Mouse (Mus musculus): ENCODE measurements around the gene Gp1ba. TPM values are rescaled to one million over a fixed set of nuclear protein-coding genes. Genes with fewer than 3 reads are reported as not detected.

Gene Gp1ba
- total RNA-seq (2021), result not detected

DNA sequence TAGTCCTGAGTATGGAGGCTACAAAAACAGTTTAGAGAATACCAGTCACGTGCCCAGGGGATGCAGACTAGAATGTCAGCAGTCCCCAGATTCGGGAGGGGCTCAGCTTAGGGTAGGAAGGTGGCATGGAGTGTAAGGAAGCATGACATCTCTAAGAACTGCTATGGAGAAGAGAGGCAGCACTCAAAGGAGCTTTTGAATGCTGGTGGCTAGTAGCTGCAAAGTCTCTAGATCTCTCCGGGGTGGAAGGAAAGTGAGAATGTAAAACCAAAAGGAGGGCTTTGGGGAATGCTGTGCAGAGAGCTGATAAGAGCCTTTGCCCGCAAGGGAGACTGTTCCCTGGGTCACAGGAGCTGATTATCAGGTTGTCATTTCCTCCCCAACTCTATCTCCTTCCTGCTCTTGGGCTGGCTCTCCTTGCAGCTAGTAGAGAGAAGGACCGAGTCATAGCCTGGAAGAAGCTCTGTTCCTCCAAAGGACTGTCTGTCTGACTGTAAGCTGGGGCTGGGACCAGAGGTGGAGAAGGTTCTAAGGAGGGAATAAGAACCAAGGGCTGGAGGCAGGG lies at the start of gene Gp1ba:
Gene Gp1ba (plus strand): TSS at position 409 of the 565 bp plus-strand sequence.
- no peak for DNase-seq

DNA sequence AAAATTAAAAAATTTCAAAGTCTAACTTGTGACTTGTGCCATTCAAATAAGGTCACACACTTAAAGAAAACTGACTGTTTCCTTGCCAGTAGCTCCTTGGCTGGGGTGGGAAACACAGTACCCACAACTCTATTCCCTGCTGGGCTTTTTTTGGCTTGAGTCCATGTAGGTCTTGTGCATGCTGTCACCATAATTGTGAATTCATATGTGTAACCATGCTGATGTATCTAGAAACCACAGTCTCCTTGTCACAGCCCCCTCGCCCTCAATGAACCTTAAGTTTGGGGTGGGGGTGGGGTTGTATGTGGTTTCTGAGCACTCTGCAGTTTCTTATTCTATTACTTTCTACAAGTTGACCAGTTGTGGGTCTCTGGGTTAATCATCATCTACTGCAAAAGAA lies 47.2 kb upstream of the Gp1ba start:
- no peak for DNase-seq

DNA sequence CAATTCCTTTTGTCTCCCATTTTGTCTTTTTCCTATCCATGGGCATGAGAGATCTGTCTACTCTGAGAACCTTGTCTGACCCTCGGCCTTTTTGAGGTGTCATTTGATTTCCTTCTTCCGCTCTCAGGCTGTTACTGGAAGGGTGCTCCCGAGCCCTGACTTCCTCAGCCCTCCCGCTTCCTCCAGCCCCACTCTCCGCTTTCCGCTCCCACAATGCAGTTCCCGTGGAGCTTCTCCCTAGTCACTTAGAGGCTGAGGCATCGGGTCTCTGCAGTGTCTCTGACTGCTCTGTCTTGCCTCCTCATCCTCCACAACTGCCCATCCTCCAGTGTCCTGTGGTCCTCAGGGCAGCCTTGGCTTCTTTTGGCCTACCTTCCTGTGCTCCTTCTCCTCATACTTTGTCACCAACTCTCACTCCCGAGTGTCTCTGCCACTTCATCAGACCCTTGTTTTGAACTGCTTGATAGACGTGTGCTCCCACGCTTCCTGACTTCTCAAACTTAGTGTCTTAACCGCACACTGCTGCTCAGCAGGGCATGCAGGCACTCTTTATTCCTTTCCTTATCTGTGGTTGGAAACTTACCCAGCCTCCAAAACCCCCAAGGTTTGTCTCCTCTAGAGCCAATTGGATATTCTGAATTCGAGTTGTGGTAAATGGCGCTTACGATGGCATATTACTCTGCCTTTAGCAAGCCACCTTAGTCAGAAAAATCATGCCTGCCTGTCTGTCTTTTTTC lies 44.5 kb upstream of the Gp1ba start:
- no peak for DNase-seq

DNA sequence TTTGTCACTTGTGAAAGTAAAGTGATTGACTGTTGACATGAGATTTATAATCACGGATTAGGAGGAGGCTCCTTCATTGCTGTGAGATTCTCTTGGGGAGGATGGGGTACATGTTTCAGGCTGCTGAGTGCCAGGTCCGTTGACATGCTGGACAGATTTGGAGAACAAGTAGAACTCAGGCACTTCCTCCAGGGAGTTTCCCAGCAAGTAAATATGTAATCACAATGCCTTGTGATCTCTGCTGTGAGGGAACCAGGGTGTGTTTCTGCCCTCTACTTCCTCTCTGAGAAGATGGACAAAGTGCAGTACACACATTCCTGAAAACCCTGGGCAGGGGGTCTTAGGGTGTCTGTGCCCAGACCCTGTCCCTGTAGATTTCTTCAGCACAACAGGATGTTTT lies 43.3 kb upstream of the Gp1ba start:
- DNase-seq, result no peak

DNA sequence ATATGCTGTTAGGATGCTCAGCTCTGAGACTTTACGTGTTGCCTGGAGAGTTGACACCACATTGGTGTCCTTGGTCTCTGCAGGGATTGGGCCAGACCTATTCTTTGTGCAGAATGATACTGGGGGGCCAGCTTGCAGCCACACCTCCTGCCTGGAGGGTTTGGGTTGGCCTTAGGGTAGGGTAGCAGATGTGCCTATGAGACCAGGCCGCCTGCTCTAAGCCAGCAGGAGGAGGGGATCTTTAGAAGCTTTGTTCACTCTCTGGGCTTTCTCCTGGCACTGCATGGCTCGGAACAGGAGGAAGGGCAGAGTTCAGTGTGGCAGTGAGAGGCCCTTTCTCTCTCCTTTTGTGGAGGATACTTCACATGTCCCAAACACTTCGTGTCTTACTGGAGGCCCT lies 42.8 kb upstream of the Gp1ba start:
- no peak for DNase-seq

DNA sequence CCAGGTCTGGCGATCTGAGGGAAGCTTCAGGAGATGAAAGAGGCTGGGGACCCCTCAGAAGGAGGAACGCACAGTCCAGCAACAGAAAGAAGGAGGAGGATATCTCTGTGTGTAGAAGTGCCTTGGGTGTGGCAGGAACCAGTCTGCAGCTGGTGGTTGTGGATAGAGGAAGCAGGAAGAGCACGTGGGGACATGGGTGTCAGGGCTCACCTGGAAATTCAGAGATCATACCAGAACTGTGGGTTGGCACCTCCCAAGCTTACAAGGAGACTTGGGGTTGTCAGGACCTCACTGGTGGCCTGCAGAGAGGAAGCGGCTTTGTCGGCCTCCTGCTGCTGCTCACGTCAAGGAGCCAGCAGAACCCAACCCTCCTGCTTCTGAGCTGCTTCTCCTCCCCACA lies 41.6 kb upstream of the Gp1ba start:
- DNase-seq, result no peak

DNA sequence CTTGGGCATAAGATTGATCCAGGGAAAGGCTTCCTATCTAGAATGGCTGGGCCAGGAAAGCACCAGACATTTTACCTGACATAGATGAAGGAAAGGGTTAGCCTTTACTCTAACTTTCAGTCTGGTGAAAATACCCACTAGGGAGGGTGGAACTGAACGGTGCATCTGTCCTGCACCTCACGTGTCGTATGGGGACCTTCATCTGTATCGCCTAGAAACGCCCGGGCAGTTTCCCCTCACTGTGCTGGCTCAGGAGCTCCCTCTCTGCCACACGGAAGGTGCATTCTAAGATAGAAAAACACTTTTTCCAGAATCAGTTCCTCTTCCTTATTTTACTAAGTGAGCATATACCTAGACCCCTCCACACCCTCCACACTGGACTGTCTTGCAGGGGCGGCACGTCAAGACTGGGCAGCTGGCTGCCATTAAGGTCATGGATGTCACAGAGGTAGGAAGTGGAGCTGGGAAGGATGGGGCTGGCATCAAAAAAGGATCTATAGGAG lies 40.4 kb upstream of the Gp1ba start:
- no peak for DNase-seq

DNA sequence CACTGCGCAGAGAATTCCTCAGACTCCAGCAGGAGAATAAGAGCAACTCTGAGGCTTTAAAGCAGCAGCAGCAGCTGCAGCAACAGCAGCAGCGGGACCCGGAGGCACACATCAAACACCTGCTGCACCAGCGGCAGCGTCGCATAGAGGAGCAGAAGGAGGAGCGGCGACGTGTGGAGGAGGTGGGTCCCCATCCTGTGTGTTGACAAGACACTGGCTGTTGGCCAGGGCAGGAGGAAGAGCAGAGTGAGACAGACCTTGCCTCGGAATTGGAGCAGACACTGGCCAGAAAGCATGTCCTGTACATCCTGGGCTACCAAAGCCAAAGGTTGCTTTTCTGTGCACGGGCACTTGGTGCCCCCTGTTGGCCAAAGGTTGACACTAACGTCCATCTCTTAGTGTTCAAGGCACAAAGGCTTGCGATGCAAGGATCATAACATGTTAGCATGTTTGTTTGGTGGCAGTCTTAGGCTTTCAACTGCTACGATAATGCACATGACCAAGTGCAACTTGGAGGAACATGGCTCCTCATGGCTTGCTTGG lies 33.8 kb upstream of the Gp1ba start:
- peak in 1 of 2 experiments; percentile 66 for DNase-seq

DNA sequence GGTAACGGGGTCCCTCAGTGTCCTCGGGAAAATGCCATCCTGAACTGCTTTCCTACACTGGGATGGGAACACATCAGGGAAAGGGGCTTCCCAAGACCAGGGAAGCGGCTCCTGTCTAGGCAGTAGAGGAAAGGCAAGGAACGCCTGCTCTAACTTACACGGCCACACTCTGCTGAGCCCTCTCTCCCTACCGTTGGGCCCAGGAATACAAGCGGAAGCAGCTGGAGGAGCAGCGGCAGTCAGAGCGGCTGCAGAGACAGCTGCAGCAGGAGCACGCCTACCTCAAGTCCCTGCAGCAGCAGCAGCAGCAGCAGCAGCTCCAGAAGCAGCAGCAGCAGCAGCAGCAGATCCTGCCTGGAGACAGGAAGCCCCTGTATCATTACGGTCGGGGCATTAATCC lies 32.2 kb upstream of the Gp1ba start:
- no peak for DNase-seq

DNA sequence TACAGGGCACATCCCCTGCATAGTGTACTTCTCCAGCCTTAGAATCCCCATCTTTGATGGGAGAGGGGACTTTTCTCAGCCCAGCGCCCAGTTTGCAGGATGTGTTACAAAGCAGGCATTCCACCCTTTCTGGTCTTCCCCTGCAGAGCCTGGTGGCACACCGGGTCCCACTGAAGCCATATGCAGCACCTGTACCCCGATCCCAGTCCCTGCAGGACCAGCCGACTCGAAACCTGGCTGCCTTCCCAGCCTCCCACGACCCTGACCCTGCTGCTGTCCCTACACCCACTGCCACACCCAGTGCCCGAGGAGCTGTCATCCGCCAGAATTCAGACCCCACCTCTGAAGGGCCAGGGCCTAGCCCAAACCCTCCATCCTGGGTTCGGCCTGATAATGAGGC lies 31.3 kb upstream of the Gp1ba start:
- no peak for DNase-seq

DNA sequence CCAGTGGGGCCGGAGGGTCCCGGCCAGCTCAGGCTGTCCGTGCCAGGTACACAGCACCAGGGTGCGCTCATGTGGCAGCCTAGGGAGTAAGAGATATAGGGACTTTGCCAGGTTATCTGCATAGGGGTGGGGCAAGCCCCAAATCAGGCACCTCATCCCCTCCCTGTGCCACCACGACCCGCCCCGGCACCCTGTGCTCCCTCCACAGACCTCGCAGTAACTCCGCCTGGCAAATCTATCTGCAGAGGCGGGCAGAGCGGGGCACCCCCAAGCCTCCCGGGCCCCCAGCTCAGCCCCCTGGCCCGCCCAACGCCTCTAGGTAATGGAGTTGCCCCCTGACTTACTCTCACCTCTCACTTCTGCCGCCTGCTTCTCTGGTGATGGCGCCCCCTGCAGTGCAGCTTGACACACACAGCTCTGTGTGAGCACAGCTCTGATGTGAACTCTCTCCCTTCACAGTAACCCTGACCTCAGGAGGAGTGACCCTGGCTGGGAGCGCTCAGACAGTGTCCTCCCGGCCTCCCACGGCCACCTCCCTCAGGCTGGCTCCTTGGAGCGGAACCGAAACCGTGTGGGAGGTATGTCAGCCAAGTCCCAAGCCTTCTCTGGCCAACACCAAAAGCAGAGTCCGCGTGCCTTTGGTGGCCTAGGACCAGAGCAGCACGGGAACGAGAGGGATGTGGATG lies 30.4 kb upstream of the Gp1ba start:
- no peak for DNase-seq

DNA sequence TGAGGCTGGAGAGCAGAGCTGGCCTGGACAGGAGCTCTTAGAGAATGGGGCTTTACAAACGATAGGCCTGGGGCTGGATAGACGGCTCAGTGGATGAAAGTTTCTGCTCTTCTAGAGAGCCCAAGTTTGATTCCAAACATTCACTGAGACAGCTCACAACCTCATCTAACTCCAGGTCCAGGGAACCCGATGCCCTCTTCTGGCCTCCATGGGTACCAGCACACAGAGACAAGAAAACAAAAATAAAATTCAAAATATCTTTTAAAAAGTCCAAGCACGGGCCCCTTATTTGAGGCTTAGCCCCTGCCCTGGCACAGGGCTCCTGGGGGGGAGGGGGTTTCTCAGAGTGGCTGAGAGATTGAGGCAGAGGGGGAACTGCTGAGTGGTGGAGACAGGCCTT lies 28.2 kb upstream of the Gp1ba start:
- DNase-seq, result no peak

DNA sequence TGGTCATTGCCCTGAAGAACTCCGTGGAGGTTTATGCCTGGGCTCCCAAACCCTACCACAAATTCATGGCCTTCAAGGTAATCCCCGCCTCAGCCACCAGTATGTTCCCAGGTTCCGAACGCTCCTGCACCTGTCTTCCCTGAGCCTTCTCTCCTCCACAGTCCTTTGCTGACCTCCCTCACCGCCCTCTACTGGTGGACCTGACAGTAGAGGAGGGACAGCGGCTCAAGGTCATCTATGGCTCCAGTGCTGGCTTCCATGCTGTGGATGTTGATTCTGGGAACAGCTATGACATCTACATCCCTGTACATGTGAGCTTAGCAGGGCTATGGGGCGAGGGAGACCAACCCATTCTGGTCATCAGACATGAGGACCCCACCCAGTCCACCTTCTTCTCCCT lies 26.4 kb upstream of the Gp1ba start:
- no peak for DNase-seq

DNA sequence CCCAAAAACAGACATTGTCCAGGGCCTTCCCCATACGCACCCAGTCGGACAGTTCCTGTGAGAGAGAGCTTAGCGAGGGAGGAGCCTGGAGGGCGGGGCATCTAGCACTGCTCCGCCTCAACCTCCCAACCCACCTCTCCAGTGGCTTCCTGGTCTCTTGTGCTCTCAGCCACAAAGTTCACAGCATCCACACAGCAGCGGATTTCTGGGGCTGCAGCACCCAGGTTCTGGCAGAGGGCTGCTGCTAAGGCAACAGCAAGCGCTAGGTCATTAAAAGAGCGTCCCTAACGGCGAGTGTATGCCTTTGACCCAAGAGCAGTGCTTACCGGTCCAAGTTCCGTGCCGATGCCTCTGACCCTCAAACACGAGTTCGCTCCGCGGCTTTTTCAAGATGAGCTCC lies 23.8 kb upstream of the Gp1ba start:
- peak in 1 of 2 experiments; percentile 47 for DNase-seq

DNA sequence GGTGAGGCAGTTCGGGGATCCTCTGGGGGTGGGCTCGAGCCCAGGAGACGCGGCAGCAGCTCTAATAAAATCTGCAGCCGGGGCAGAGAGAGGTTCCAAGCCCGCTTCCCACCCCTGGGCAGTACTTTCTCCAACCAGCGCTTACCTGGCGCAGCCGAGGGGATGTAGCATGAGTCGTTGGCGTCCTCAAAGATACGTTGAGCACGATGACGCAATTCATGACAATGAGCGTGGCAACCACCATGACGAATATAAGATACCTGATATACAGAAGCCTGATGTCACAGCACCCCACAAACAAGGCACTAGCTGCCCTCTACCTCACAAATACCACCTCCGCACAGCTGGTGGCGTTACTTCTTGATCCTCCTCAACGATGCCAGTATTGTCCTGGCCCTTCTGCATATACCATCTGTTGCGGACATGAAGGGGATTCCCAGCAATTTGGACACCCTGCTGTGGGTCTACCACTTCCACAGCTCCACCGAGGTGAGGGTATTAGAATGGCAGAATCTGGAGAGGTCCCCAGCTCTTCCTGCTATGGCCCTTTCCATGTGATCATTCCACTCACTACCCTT lies 23.3 kb upstream of the Gp1ba start, which contains the start of gene 4930544D05Rik:
Gene 4930544D05Rik (plus strand): TSS at position 333 of the 578 bp plus-strand sequence.
- no peak for DNase-seq

DNA sequence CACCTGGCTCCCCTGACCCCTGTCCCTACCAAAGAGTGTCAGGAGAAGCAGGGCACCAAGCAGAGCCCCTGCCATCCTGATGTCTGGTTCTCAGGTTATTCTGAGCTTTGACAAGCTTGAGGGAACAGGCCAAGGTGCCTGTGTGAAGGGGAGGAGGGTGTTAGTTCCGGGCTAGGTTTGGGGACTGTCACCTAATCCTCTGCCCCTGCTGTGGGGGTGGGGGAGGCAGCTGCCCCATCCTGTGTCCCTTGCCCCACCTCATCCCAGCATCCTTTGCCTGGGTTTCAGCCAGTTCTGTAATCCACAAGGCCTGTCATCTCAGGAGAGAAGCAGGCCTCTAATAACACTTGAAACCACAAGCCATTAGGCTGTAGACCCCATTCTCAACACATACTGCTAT lies 19.8 kb upstream of the Gp1ba start, which contains the start of gene Chrne:
Gene Chrne (minus strand): TSS at position 116 of the 400 bp plus-strand sequence.
- DNase-seq, result no peak

DNA sequence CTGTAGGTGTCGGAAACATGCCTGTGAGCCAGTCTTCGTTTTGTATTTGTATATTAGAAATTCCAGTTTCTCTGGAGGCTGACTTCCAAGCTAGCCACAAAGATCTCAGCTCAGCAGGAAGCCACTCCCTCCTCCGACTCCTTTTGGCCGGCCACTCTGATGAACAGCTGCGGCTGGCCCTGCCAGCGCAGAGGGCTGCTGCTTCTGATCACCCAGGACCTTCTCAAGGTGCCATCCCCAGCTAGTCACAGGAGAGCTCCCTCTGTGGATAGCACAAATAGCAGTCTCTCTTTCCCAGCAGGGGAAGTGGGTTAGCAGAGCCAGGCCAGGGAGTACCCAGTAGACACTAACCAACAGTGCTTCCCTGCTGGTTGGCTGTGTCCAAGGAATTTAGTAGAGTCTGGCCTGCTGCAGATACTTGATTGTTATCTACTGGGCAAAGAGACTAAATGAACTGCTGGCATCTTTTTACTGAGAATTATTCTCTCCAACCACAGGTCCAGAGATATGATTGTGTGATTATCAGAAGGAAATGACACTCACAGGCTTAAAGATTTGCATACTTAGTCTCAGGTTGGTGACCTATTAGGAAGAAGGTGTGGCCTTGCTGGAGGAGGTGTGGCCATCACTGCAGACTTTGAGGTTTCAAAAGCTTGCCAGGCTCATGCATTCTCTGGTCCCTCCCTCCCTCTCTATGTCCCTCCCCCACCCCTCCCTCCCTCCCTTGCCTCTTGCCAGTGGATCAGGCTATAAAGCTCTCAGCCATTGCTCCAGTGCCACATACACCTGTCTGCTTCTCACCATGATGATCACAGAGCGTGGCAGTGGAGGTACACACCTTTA lies 16.7 kb upstream of the Gp1ba start:
- no peak for DNase-seq

DNA sequence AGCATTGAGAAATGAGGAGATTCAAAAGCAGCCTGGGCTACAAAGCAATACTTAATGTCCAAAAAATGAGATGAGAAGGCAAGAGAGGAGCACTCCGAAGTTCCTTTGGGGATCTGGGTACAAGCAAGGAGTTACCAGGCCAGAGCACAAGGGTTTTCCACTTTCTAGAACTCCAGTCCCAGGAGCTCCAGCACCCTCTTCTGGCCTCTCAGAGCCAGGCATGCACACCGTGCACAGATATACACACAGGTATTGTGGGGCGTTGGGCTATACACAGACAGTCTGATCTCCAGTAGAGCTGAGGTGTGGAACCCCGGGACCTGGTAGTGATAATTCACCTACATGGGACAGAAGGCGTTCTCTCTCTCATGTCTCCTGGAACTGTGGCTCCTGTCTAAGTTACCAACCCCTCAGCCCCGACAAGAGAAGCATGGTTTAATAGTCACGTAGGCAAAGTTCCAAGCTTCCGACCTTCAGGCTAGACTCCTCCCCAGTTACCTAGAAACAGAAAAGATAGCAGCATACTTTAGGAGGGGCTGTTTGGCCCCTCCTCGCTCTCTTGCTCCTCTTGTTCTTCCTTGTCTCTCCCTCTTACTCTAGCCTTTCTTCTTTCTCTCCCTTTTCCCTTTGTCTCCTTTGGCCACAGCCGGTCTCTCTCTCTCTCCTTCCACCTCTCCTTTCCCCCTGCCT lies 15.7 kb upstream of the Gp1ba start:
- DNase-seq, result no peak

DNA sequence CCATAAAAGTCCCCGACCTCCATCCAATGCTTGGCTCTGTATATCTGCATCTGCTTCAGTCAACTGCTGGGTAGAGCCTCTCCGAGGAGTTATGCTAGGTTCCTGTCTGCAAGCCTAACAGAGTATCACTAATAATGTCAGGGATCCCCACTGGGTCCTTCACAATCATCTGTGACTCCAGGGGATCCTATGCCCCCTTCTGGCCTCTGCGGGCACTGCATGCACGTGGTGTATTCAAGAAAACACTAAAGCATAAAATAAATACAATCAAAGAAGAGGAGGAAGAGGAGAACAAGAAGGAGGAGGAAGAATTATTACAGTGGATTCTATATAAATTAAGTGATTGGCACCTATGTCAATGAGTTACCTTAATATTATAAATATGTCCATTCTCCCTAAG lies 13.4 kb upstream of the Gp1ba start:
- DNase-seq, result no peak

DNA sequence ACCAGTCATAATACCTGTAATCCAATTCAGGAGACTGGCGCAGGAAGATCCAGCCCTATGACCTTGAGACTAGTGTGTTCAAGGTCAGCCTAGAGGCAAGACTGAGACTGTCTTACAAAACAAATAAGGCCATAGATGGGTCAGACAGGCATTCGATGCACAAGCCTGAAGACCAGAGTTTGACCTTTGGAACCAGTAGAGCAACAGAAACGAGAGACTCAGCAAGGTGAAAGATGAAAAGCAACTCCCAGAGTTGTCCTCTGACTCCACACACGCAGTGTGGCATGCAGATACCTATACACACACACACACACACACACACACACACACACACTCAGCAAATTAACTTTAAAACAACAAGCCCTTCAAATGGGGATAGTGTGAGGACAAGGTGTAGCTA lies 12.0 kb upstream of the Gp1ba start:
- DNase-seq, result no peak

DNA sequence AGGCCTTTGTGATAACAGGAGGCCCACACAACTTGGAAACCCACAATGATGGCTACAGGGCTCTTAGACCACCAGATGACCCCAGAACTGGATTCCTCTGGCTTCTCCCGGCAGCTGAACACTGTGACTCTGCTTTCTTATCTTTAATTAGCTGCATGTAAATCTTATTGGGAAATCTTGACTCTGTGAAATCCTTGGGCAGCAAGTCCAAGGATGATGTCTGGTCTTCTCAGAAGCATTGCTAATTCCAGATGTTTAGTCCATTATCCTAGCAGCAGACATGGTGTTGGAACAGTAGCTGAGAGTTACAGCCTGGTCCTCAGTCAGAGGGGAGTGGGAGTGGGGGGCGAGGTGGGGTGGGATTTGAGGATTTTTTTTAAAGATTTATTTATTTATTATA lies 10.5 kb upstream of the Gp1ba start:
- DNase-seq, result no peak

All from layer of hippocampus, postnatal 36 days (tissue).